Mouse (Mus musculus) lung, postnatal 0 days (tissue): ENCODE data around the gene Prkg2.

Experiments
- CTCF ChIP-seq: IDR thresholded peaks from 2 replicates; pipeline ENCODE4 v1.5.1; 2016; ENCODE audit warnings: antibody characterized with exemption, mild to moderate bottlenecking
- EP300 ChIP-seq: IDR thresholded peaks from 2 replicates; pipeline ENCODE4 v1.6.1; 2016; ENCODE audit warnings: antibody characterized with exemption, mild to moderate bottlenecking, control low read depth

GRCm38 (mm10) chr5:98951566-98951965 lies 85.6 kb downstream of the Prkg2 start:
- no peak for TF ChIP-seq CTCF
- TF ChIP-seq EP300: no peak
